Mouse (Mus musculus): ENCODE results near the gene Gm8068.
"Not testable (repeated sequence)": the region's sequence is repeated elsewhere in the genome, so short reads cannot be mapped to it uniquely, and the experiment has no call there.

Gm8068 gene

DNA sequence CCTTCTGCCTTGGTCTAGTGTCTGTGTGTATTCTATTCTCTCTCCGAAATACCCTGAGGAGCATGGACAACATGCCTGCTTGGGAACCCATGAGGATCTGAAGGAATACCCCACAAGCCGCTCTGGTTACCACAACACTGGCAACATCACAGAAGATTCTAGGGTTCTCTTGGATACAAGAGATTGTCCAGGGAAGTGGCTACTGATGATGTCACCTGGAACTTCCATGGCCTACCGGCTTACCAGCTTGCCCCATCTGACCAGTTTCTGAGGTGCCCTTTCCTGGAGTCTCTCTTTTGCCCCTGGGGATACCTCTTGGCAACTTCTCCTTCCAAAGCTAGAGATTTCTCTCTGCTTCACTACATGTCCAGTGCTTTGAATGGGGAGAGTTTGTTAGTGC lies at the start of gene Gm8068:
TSS of gene Gm8068 (minus strand) at position 101 of the 400 bp plus-strand sequence.
- not testable (repeated sequence) for DNase-seq (ENCODE audit: low read depth, low spot score)

DNA sequence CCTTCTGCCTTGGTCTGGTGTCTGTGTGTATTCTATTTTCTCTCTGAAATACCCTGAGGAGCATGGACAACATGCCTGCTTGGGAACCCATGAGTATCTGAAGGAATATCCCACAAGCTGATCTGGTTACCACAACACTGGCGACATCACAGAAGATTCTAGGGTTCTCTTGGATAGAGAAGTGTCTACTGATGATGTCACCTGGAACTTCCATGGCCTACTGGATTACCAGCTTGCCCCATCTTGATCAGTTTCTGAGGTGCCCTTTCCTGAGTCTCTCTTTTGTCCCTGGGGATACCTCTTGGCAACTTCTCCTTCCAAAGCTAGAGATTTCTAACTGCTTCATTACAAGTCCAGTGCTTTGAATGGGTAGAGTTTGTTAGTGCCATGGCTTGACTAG lies 48.8 kb upstream of the Gm8068 start, which contains the start of gene Gm7929:
TSS of gene Gm7929 (minus strand) at position 101 of the 400 bp plus-strand sequence.
- DNase-seq (ENCODE audit: low read depth, low spot score): not testable (repeated sequence)

DNA sequence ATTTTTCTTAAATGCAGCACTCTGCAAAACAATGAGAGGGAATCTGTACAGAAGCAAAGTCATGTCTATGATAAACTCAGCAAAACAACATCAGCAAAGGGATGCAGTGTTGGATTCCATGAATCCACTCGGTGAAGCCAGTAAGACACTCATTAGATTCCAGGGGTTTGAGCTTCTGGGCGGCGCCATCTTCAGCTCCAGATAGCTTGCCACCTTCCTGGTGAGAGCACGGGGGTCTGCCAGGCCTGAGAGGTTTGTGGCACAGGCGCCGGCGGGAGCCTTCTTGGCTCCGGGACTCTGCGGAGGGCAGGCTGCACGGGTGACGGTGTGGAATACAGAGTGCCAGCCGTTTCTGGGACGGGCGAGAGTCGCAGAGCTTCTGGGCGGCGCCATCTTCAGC lies 21.8 kb upstream of the Gm8068 start:
- not testable (repeated sequence) for DNase-seq (ENCODE audit: low read depth, low spot score)

DNA sequence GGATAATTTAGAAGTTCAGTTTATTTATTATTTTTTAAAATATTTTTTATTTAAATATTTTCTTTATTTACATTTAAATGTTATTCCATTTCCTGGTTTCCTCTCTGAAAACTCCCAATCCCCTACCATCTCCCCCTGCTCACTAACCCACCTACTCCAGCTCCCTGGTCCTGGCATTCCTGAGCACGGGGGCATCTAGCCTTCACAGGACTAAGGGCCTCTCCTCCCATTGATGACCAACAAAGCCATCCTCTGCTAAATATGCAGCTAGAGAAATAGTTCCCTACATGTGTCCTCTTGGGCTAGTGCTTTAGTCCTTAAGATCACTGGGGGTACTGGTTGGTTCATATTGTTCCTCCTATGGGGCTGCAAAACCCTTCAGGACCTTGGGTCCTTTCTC lies 15.5 kb upstream of the Gm8068 start:
- DNase-seq (ENCODE audit: low read depth, low spot score): not testable (repeated sequence)

DNA sequence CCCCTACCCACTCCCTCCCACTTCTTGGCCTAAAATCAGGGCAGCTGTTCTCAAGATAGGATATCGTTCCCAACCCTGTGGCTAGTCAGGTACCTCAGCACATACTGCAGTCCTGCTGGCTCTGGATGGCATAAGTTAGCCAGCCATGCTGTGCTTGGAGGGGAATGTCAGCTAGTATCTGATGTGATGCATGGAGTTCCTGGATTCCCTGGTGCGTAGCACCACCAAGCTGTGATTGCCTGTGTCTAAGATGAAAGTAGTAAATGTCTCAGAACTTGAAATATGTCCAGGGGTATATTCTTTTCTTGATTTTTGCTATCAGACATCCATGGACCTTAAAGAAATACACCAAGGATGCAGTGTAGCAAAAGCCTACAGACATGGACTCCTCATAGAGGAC lies 53.5 kb downstream of the Gm8068 start:
- DNase-seq (ENCODE audit: low read depth, low spot score): not testable (repeated sequence)

All from brain, adult 2 months (tissue).